Mouse (Mus musculus): ENCODE data around the gene Rinl. TPM values are rescaled to one million over a fixed set of nuclear protein-coding genes. Genes with fewer than 3 reads are reported as not detected.

The Rinl gene
- polyA plus RNA-seq, 1 experiment from 2014 or later, result 2.8 TPM

- no peak for ATAC-seq (ENCODE audit: low FRiP score, low read depth)
- Histone ChIP-seq H3K4me1 (peaks cover 5% of the 10 kb centered on the region), H3K9me3 (no peaks in the 10 kb centered on the region), H3K27me3 (no peaks in the 10 kb centered on the region), H3K4me2 (replicated peaks) (no peak overlapping the region), H3K4me3 (no peak overlapping the region), H3K9ac (replicated peaks) (no peak overlapping the region), H3K36me3 (peaks cover 38% of the 10 kb centered on the region), H3K27ac (replicated peaks) (no peak overlapping the region)
- WGBS, result 67% methylated on average over 4 of the region's 5 CpGs
Observed at GRCm38 (mm10) chr7:28785161-28785560, 3.6 kb upstream of the Rinl start.

DNA sequence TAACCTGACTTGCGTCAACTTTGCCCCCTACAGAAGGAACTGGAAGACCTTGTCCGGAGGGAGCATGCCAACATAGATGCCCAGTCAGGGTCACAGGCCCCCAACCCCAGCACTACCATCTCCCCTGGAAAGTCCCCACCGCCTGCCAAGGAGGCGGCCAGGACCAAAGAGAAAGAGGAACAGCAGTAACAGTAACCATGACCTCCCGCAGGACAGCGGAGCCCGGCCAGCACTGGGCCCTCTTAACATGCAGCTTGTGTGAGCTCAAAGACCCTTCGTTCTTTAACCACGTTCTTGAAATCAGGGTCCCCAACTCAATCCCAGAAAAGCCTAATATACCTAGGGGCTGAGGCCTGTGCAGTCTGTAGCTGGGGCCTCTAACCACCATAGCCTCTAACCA, 885 bp upstream of the Rinl start:
- no peak for ATAC-seq (ENCODE audit: low FRiP score, low read depth)
- Histone ChIP-seq H3K4me2 (replicated peaks) (no peak overlapping the region), H3K27ac (replicated peaks) (no peak overlapping the region), H3K4me1 (no peaks in the 10 kb centered on the region), H3K4me3 (no peak overlapping the region), H3K9me3 (no peaks in the 10 kb centered on the region), H3K9ac (replicated peaks) (no peak overlapping the region), H3K27me3 (no peaks in the 10 kb centered on the region), H3K36me3 (peaks cover 34% of the 10 kb centered on the region)
- WGBS, result 90% methylated on average over 9 of the region's 9 CpGs

- Histone ChIP-seq H3K4me1 (no peaks in the 10 kb centered on the region), H3K36me3 (peaks cover 23% of the 10 kb centered on the region), H3K27ac (replicated peaks) (no peak overlapping the region), H3K4me2 (replicated peaks) (no peak overlapping the region), H3K9me3 (no peaks in the 10 kb centered on the region), H3K9ac (replicated peaks) (no peak overlapping the region), H3K4me3 (no peak overlapping the region), H3K27me3 (no peaks in the 10 kb centered on the region)
- WGBS, result 94% methylated on average over 3 of the region's 3 CpGs
- no peak for ATAC-seq (ENCODE audit: low FRiP score, low read depth)
Observed at GRCm38 (mm10) chr7:28789235-28789634, 466 bp downstream of the Rinl start.

- ATAC-seq (ENCODE audit: low FRiP score, low read depth), result no peak
- Histone ChIP-seq H3K4me2 (replicated peaks) (no peak overlapping the region), H3K27ac (replicated peaks) (no peak overlapping the region), H3K4me1 (no peaks in the 10 kb centered on the region), H3K36me3 (peaks cover 23% of the 10 kb centered on the region), H3K4me3 (no peak overlapping the region), H3K27me3 (no peaks in the 10 kb centered on the region), H3K9ac (replicated peaks) (no peak overlapping the region), H3K9me3 (no peaks in the 10 kb centered on the region)
- 48% methylated on average over 8 of the region's 8 CpGs for WGBS
Observed at GRCm38 (mm10) chr7:28790066-28790806, 1.5 kb downstream of the Rinl start.

DNA sequence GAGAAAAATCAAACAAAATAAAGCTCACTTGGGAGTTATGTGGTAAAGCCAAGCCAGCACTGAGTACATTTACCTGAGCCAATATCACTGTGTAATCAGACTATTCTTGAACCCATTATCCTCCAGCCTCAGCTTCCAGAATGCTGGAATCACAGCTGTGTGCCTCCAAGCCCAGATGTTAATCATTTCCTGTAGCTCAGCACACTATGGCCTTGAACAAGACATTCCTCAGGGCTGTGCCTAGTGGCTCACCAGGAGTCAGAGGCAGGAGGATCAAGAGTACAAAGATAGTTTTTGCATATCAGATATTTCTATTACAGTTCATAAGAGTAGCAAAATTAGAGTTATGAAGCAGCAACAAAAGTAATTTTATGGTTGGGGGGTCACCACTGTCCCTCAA, 2.9 kb downstream of the Rinl start:
- Histone ChIP-seq H3K9ac (replicated peaks) (no peak overlapping the region), H3K9me3 (no peaks in the 10 kb centered on the region), H3K36me3 (peaks cover 9% of the 10 kb centered on the region; the same call in 1 of the 2 replicates), H3K4me3 (no peak overlapping the region), H3K4me1 (peaks cover 4% of the 10 kb centered on the region; the same call in 1 of the 2 replicates), H3K4me2 (replicated peaks) (no peak overlapping the region), H3K27me3 (peaks cover 5% of the 10 kb centered on the region; the same call in 1 of the 2 replicates), H3K27ac (replicated peaks) (no peak overlapping the region)
- no peak for ATAC-seq (ENCODE audit: low FRiP score, low read depth)

DNA sequence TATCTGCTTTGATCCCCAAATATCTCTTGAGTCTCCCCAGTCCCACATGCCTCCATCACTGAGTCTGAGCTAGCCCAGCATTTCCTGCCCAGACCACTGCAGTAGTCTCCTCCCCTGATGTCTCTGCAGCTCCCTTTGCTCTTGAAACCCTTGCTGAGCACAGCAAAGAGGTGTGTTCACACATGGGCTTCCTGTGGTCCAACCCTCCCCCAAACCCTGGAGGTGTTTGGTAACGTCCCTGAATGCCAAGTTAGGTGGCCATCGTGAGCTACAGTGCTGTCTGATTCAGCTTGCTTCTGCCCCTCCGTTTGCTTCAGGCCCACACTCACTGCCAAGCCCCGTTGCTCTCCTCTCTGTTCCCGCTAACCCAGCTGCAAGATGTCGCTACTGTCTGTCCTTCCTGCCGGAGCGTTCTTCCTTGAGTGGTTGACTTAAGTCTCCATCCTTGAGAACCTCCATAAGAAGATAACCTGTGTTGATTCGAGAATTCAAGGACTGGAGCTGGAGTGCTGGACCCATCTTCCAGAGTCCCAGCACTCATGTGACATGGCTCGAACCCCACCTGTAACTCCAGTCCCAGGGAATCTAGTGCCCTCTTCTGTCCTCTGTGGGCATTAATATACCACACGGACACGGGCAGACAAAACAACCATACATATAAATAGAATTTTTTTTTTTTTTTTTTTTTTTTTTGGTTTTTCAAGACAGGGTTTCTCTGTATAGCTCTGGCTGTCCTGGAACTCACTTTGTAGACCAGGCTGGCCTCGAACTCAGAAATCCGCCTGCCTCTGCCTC, 3.8 kb downstream of the Rinl start:
- Histone ChIP-seq H3K27ac (replicated peaks) (no peak overlapping the region), H3K36me3 (peaks cover 8% of the 10 kb centered on the region; the same call in 1 of the 2 replicates), H3K9me3 (no peaks in the 10 kb centered on the region), H3K4me2 (replicated peaks) (no peak overlapping the region), H3K9ac (replicated peaks) (no peak overlapping the region), H3K4me3 (no peak overlapping the region), H3K27me3 (peaks cover 7% of the 10 kb centered on the region; the same call in 1 of the 2 replicates), H3K4me1 (peaks cover 6% of the 10 kb centered on the region; the same call in 1 of the 2 replicates)
- no peak for ATAC-seq (ENCODE audit: low FRiP score, low read depth)
- WGBS, result 82% methylated on average over 14 of the region's 14 CpGs

DNA sequence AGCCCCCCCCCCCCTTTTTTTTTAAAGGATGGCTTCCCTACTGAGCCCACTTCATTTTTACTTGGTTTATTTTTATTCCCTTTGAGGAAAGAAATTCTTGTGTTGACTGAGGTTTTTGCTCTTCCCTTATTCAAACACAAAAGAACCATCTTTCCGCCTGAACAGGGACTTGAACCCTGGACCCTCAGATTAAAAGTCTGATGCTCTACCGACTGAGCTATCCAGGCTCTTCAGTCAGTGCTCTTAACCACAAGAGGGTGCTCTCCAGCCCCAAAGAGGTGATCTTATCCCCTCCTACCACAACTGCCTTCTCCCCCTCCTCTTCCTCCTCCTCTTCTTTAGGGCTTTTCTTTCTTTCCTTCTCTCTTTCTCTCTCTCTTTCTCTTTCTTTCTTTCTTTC, 5.1 kb downstream of the Rinl start:
- Histone ChIP-seq H3K36me3 (no peaks in the 10 kb centered on the region), H3K4me3 (no peak overlapping the region), H3K4me2 (replicated peaks) (no peak overlapping the region), H3K4me1 (peaks cover 6% of the 10 kb centered on the region; the same call in 1 of the 2 replicates), H3K27me3 (peaks cover 8% of the 10 kb centered on the region; the same call in 1 of the 2 replicates), H3K9ac (replicated peaks) (no peak overlapping the region), H3K27ac (replicated peaks) (no peak overlapping the region), H3K9me3 (no peaks in the 10 kb centered on the region)
- no peak for ATAC-seq (ENCODE audit: low FRiP score, low read depth)
- 39% methylated on average over 2 of the region's 2 CpGs for WGBS

GRCm38 (mm10) chr7:28794496-28794895, 5.7 kb downstream of the Rinl start:
- Histone ChIP-seq H3K4me3 (no peak overlapping the region), H3K27ac (replicated peaks) (no peak overlapping the region), H3K27me3 (peaks cover 8% of the 10 kb centered on the region; the same call in 1 of the 2 replicates), H3K4me1 (peaks cover 6% of the 10 kb centered on the region; the same call in 1 of the 2 replicates), H3K4me2 (replicated peaks) (no peak overlapping the region), H3K9ac (replicated peaks) (no peak overlapping the region), H3K9me3 (no peaks in the 10 kb centered on the region), H3K36me3 (no peaks in the 10 kb centered on the region)
- no peak for ATAC-seq (ENCODE audit: low FRiP score, low read depth)
- 93% methylated on average over 3 of the region's 3 CpGs for WGBS

GRCm38 (mm10) chr7:28795832-28796231, 7.1 kb downstream of the Rinl start:
- H3K27ac ChIP-seq (replicated peaks), result no peak overlapping the region
- peaks cover 6% of the 10 kb centered on the region; the same call in 1 of the 2 replicates for H3K4me1 ChIP-seq
- H3K9ac ChIP-seq (replicated peaks), result no peak overlapping the region
- no peak overlapping the region for H3K4me3 ChIP-seq
- H3K36me3 ChIP-seq, result no peaks in the 10 kb centered on the region
- WGBS, result 84% methylated on average over 15 of the region's 15 CpGs
- H3K9me3 ChIP-seq, result no peaks in the 10 kb centered on the region
- peaks cover 8% of the 10 kb centered on the region; the same call in 1 of the 2 replicates for H3K27me3 ChIP-seq
- ATAC-seq (ENCODE audit: low FRiP score, low read depth), result no peak
- no peak overlapping the region for H3K4me2 ChIP-seq (replicated peaks)

DNA sequence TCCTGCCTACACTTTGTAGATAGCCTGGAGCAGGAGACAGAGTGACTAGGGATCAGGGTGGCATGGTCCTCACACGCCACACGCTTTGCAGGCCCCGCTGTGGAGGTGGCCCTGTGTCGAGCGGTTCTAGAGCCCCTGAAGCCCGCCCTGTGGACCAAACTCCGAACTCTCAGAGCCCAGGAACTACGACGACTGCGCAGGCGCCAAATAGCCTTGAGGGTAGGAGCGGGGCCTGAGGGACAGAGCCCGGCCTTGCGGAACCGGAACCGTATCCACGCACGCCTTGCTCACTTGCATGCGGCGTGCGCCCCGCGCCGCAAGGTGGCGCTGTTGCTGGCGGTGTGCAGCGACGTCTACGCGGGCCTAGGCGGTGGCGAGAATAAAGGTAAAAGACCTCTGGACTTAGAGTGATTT, 7.8 kb downstream of the Rinl start:
- Histone ChIP-seq H3K4me2 (replicated peaks) (peak overlapping the region; percentile 46), H3K4me3 (peak overlapping the region; percentile 19), H3K9ac (replicated peaks) (peak overlapping the region; percentile 39; the same call in 1 of the 2 replicates), H3K27me3 (peaks cover 8% of the 10 kb centered on the region; the same call in 1 of the 2 replicates), H3K36me3 (no peaks in the 10 kb centered on the region), H3K9me3 (no peaks in the 10 kb centered on the region), H3K4me1 (peaks cover 7% of the 10 kb centered on the region; the same call in 1 of the 2 replicates), H3K27ac (replicated peaks) (0 out of 2 replicates have a peak overlapping the region, but pooled peaks have one; percentile 17)
- 16% methylated on average over 32 of the region's 32 CpGs for WGBS
- 0 out of 2 replicates have a peak, but pooled peaks have one; percentile 44 for ATAC-seq (ENCODE audit: low FRiP score, low read depth)

DNA sequence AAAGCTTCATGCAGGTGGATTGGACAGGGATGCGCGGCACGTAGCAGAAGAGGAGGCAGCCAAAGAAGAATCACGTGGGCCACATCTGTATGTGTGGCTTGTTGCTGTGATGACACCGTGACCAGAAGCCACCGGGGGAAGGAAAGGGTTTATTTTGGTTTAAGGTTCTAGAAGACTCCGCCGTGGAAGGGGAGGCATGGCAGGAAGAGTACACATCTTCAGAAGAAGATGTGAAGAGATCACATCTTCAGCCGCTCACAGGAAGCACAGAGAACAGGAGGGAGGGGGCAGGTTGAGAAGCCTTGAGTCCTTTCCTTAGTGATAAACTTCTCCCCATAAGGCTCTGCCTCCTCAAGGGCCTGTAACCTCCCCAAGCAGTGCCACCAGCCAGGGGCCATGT, 11.2 kb downstream of the Rinl start:
- no peak for ATAC-seq (ENCODE audit: low FRiP score, low read depth)
- no peak overlapping the region for H3K4me3 ChIP-seq

GRCm38 (mm10) chr7:28801451-28801850, 12.7 kb downstream of the Rinl start:
- Histone ChIP-seq H3K36me3 (no peaks in the 10 kb centered on the region), H3K4me3 (no peak overlapping the region), H3K27me3 (peaks cover 4% of the 10 kb centered on the region; the same call in 1 of the 2 replicates), H3K9ac (replicated peaks) (no peak overlapping the region), H3K4me2 (replicated peaks) (no peak overlapping the region), H3K4me1 (peaks cover 27% of the 10 kb centered on the region), H3K9me3 (no peaks in the 10 kb centered on the region), H3K27ac (replicated peaks) (no peak overlapping the region)
- ATAC-seq (ENCODE audit: low FRiP score, low read depth), result no peak
- WGBS, result 84% methylated on average over 3 of the region's 3 CpGs

More for the DNA sequence above, 11.2 kb downstream of the Rinl start:
- Histone ChIP-seq H3K9me3 (no peaks in the 10 kb centered on the region), H3K27me3 (peaks cover 8% of the 10 kb centered on the region; the same call in 1 of the 2 replicates), H3K9ac (replicated peaks) (no peak overlapping the region), H3K27ac (replicated peaks) (no peak overlapping the region), H3K4me2 (replicated peaks) (no peak overlapping the region), H3K36me3 (no peaks in the 10 kb centered on the region), H3K4me1 (peaks cover 29% of the 10 kb centered on the region)
- WGBS, result 95% methylated on average over 9 of the region's 9 CpGs

Data from midbrain, embryonic 12.5 days (tissue).